Mouse (Mus musculus) stomach, postnatal 0 days (tissue): Measurements from ENCODE around the gene Haus2.

Experiments used
- CTCF ChIP-seq: IDR thresholded peaks from 2 replicates; pipeline ENCODE4 v1.5.1; 2016; ENCODE audit warnings: antibody characterized with exemption, low read depth, mild to moderate bottlenecking, moderate library complexity
- EP300 ChIP-seq: optimal IDR thresholded peaks from 2 replicates; pipeline ENCODE3; 2016; ENCODE audit warnings: antibody characterized with exemption

- TF ChIP-seq CTCF: no peak
- TF ChIP-seq EP300: no peak
Measured at GRCm38 (mm10) chr2:120571081-120571480, 38.1 kb upstream of the Haus2 start.
